ENCODE assay signal across 29 mouse cellular contexts in the genomic region with DNA sequence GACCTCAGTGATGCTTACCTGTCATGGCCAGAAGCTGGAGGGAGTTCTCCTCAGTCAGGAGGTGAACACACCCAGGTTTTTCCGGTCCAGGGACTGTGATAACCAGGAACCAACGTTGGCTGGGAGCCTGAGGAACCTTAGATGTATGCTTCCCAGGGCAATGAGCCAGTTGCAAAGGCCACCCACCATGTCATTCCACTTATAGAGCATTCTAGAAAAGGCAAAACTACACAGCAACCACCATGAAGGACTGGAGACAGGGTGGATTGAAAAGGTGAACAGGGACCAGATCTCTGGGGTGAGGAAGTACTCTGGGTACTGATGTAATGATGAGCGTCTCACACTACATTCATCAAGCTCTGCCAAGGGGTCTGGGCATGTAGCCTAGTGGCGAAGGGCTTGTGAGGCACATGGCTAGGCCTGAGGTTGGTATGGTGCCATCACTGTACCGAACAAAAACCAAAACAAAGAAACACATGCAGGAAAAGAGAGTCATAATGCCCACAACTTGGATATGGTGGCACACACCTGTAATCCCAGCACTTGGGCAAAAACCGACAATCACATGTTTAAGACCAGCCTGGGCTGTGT. TPM values are rescaled to one million over a fixed set of nuclear protein-coding genes. Genes with fewer than 3 reads are reported as not detected.
DNase-seq lines count a peak whose midpoint lies in the region; ATAC-seq lines count a peak whose summit lies in the region.
"Had no signal": no experiment of that assay in that cellular context is flagged by ENCODE, and none has a peak within 500 bp of the region (broad histone marks: within the 10 kb centered on the region; RNA-seq: fewer than 3 reads in every experiment).

No protein-coding gene starts in this region.

- H3K9me3 ChIP-seq in heart, embryonic 10.5 days, result no peaks in the 10 kb centered on the region
- H3K9me3 ChIP-seq in liver, embryonic 11.5 days (ENCODE audit: control insufficient read depth, low read length), result no peaks in the 10 kb centered on the region
- H3K9me3 ChIP-seq: heart, embryonic 15.5 days; liver, embryonic 13.5 days had no signal

- H3K4me1 ChIP-seq in heart, embryonic 10.5 days, result no peaks in the 10 kb centered on the region
- peaks cover 6% of the 10 kb centered on the region; the same call in 1 of the 2 replicates for H3K4me1 ChIP-seq in liver, embryonic 11.5 days (replicated peaks; ENCODE audit: control insufficient read depth, insufficient read depth, low read length)
- H3K4me1 ChIP-seq: embryonic facial prominence, embryonic 12.5 days; forebrain, embryonic 13.5 days; heart, embryonic 15.5 days; limb, embryonic 12.5 days; midbrain, embryonic 12.5 days had no signal

- H3K36me3 ChIP-seq in heart, embryonic 10.5 days, result no peaks in the 10 kb centered on the region
- H3K36me3 ChIP-seq in liver, embryonic 11.5 days (ENCODE audit: control insufficient read depth, insufficient read depth, low read length), result no peaks in the 10 kb centered on the region
- H3K36me3 ChIP-seq: embryonic facial prominence, embryonic 12.5 days; heart, embryonic 15.5 days; hindbrain, embryonic 10.5 days; limb, embryonic 12.5 days; liver, embryonic 13.5 days; midbrain, embryonic 12.5 days had no signal

- no peaks in the 10 kb centered on the region for H3K27me3 ChIP-seq in heart, embryonic 10.5 days (ENCODE audit: insufficient read depth, poor library complexity, severe bottlenecking)
- H3K27me3 ChIP-seq in liver, embryonic 11.5 days (replicated peaks; ENCODE audit: control insufficient read depth, insufficient read depth, low read length), result no peaks in the 10 kb centered on the region
- H3K27me3 ChIP-seq: embryonic facial prominence, embryonic 12.5 days; forebrain, embryonic 13.5 days; heart, embryonic 15.5 days; limb, embryonic 12.5 days; liver, embryonic 13.5 days; midbrain, embryonic 12.5 days had no signal

- no peak overlapping the region for H3K9ac ChIP-seq in liver, embryonic 11.5 days (ENCODE audit: low read depth, low read length)
- H3K9ac ChIP-seq: embryonic facial prominence, embryonic 12.5 days; forebrain, embryonic 13.5 days; heart, embryonic 15.5 days; limb, embryonic 12.5 days; liver, embryonic 13.5 days; midbrain, embryonic 12.5 days had no signal

- 80% methylated on average over 6 of the region's 6 CpGs for WGBS in heart, embryonic 10.5 days
- WGBS in liver, embryonic 11.5 days, result 80% methylated on average over 6 of the region's 6 CpGs

- H3K4me3 ChIP-seq in heart, embryonic 10.5 days, result no peak overlapping the region
- no peak overlapping the region for H3K4me3 ChIP-seq in liver, embryonic 11.5 days (ENCODE audit: low read depth, low read length)
- H3K4me3 ChIP-seq: embryonic facial prominence, embryonic 12.5 days; forebrain, embryonic 13.5 days; gastrocnemius, adult 2 months; heart, adult 2 months; heart, embryonic 15.5 days; hindbrain, embryonic 10.5 days; limb, embryonic 12.5 days; liver, embryonic 13.5 days; midbrain, embryonic 12.5 days had no signal

- ATAC-seq in liver, embryonic 11.5 days (replicated peaks; ENCODE audit: low FRiP score), result no peak
- ATAC-seq: forebrain, embryonic 13.5 days; hindbrain, embryonic 16.5 days; intestine, embryonic 16.5 days had no signal

- no peak overlapping the region for H3K4me2 ChIP-seq in liver, embryonic 11.5 days
- H3K4me2 ChIP-seq: embryonic facial prominence, embryonic 12.5 days; forebrain, embryonic 13.5 days; heart, embryonic 15.5 days; limb, embryonic 12.5 days; liver, embryonic 13.5 days; midbrain, embryonic 12.5 days had no signal

- no peak overlapping the region for H3K27ac ChIP-seq in heart, embryonic 10.5 days
- H3K27ac ChIP-seq in liver, embryonic 11.5 days (ENCODE audit: low read depth, low read length), result no peak overlapping the region
- H3K27ac ChIP-seq: embryonic facial prominence, embryonic 12.5 days; forebrain, embryonic 13.5 days; gastrocnemius, adult 2 months; heart, adult 2 months; heart, embryonic 15.5 days; hindbrain, embryonic 10.5 days; limb, embryonic 12.5 days; liver, embryonic 13.5 days; midbrain, embryonic 12.5 days had no signal

- intact Hi-C loops in heart, postnatal 36 days (cut with DNase I), result no loop called here

- DNase-seq in cerebellum, postnatal 10 days, result peak; percentile 77 to 85
- no peak for DNase-seq in cerebellum, adult 18-20 months
- peak; percentile 56 for DNase-seq in heart, embryonic 10.5 days (ENCODE audit: low spot score)
- DNase-seq in heart, postnatal 36 days, result no peak
- peak; percentile 1 for DNase-seq in liver
- no peak for DNase-seq in liver, embryonic 11.5 days (ENCODE audit: low spot score)
- DNase-seq in Muller cell, postnatal 12 days (ENCODE audit: inconsistent ontology term), result peak; percentile 50
- no peak for DNase-seq in adrenal gland, postnatal 10 days
- DNase-seq: adrenal gland, adult 8-10 months; cerebellum, adult 9-10 months; gastrocnemius, adult 2 months; heart, adult 2 months; liver, embryonic 13.5 days; lung, adult 2 months; lung, postnatal 14 days; retina, postnatal 1 day; right cerebral cortex, postnatal 4 days; thymus, postnatal 25 days had no signal

RNA-seq across cellular contexts. Expression of gene Actg1, which starts 12.8 kb away (rescaled TPM):
- polyA plus RNA-seq in heart, embryonic 10.5 days (2016; fragmentation: Nextera tagmentation; extraction: Ambion mirVana), result 1,513 and 2,033 TPM in 2 replicates
- 100 to 1,000 TPM; 218 to 338 TPM for total RNA-seq in heart, postnatal 36 days (2021)
- 1,592 and 1,704 TPM in 2 replicates for polyA plus RNA-seq in liver, embryonic 11.5 days (2014; fragmentation: Nextera tagmentation; extraction: Ambion mirVana)
- total RNA-seq in adrenal gland, postnatal 10 days (2021), result 100 to 1,000 TPM; 954 to 956 TPM

RNA-seq across cellular contexts. Expression of gene Fscn2, which starts 25.8 kb away (rescaled TPM):
- polyA plus RNA-seq in heart, embryonic 10.5 days (2016; fragmentation: Nextera tagmentation; extraction: Ambion mirVana), result 0.25 and 0.49 TPM in 2 replicates
- not detected for total RNA-seq in heart, postnatal 36 days (2021)
- 0.29 TPM in 1 of 2 replicates, not detected in the other for polyA plus RNA-seq in liver, embryonic 11.5 days (2014; fragmentation: Nextera tagmentation; extraction: Ambion mirVana)
- under 1 TPM; 0.15 to 0.45 TPM for total RNA-seq in adrenal gland, postnatal 10 days (2021)
- total RNA-seq: heart, adult 2 months; megakaryocyte progenitor cell, adult 5-6 weeks; monocyte, adult 5-6 weeks had no signal
- polyA plus RNA-seq: large intestine, adult 2 months; liver, embryonic 13.5 days had no signal

RNA-seq across cellular contexts. Expression of gene Faap100, which starts 43.0 kb away (rescaled TPM):
- polyA plus RNA-seq in heart, embryonic 10.5 days (2016; fragmentation: Nextera tagmentation; extraction: Ambion mirVana), result 32.5 and 35.9 TPM in 2 replicates
- 10 to 100 TPM; 13.8 to 15.4 TPM for total RNA-seq in heart, postnatal 36 days (2021)
- 22.8 and 23.2 TPM in 2 replicates for polyA plus RNA-seq in liver, embryonic 11.5 days (2014; fragmentation: Nextera tagmentation; extraction: Ambion mirVana)
- 10 to 100 TPM; 19.5 to 26.4 TPM for total RNA-seq in adrenal gland, postnatal 10 days (2021)

Comparison
In these comparisons a context has a peak if more than half of its experiments do, and no peak if none do; other contexts are left out.
1. DNase-seq: peak in cerebellum, postnatal 10 days (2 of 2), heart, embryonic 10.5 days (single experiment), liver (single experiment) and Muller cell, postnatal 12 days (single experiment); none in cerebellum, adult 18-20 months (0 of 2), heart, postnatal 36 days (0 of 2), liver, embryonic 11.5 days (single experiment) and adrenal gland, postnatal 10 days (single experiment).